25 mouse cellular contexts compared by ENCODE assay signal in genomic region chr7:133044721-133045120, GRCm38 (mm10).
DNase-seq lines count a peak whose midpoint lies in the region; ATAC-seq and TF ChIP-seq lines count a peak whose summit lies in the region.
"Had no signal": no experiment of that assay in that cellular context is flagged by ENCODE, and none has a peak within 500 bp of the region (broad histone marks: within the 10 kb centered on the region; RNA-seq: fewer than 3 reads in every experiment).

No protein-coding gene starts in this region.

- peaks cover 83% of the 10 kb centered on the region for H3K4me1 ChIP-seq in kidney, embryonic 15.5 days
- H3K4me1 ChIP-seq in lung, embryonic 16.5 days (replicated peaks; ENCODE audit: control insufficient read depth, insufficient read depth, low read length) = peaks cover 59% of the 10 kb centered on the region
- H3K4me1 ChIP-seq in lung, adult 2 months (ENCODE audit: control insufficient read depth, insufficient read depth, low read length) = peaks cover 44% of the 10 kb centered on the region
- H3K4me1 ChIP-seq in intestine, embryonic 15.5 days (replicated peaks) = peaks cover 74% of the 10 kb centered on the region
- H3K4me1 ChIP-seq in stomach, postnatal 0 days (replicated peaks; ENCODE audit: control insufficient read depth, insufficient read depth) = peaks cover 19% of the 10 kb centered on the region
- no peaks in the 10 kb centered on the region for H3K4me1 ChIP-seq in midbrain, embryonic 14.5 days (ENCODE audit: control insufficient read depth, insufficient read depth, low read length)

- peaks cover 12% of the 10 kb centered on the region for H3K36me3 ChIP-seq in kidney, embryonic 15.5 days
- H3K36me3 ChIP-seq in lung, embryonic 16.5 days (ENCODE audit: control insufficient read depth, insufficient read depth, low read length) = no peaks in the 10 kb centered on the region
- H3K36me3 ChIP-seq in intestine, embryonic 15.5 days = 0 out of 2 replicates have a peak, but pooled peaks cover 3% of the 10 kb centered on the region
- no peaks in the 10 kb centered on the region; the same call in 1 of the 2 replicates for H3K36me3 ChIP-seq in stomach, postnatal 0 days (ENCODE audit: control insufficient read depth, insufficient read depth, low read length)
- peaks cover 3% of the 10 kb centered on the region; the same call in 1 of the 2 replicates for H3K36me3 ChIP-seq in midbrain, embryonic 14.5 days (ENCODE audit: control insufficient read depth, insufficient read depth, low read length)
- H3K36me3 ChIP-seq: embryonic facial prominence, embryonic 15.5 days; heart, embryonic 15.5 days; midbrain, embryonic 15.5 days had no signal

- no peak for ATAC-seq in kidney, embryonic 15.5 days (replicated peaks; ENCODE audit: low FRiP score)
- no peak for ATAC-seq in lung, embryonic 16.5 days (ENCODE audit: low read depth)
- ATAC-seq in intestine, embryonic 15.5 days = peak; percentile 54
- ATAC-seq in stomach, postnatal 0 days (ENCODE audit: low FRiP score, low TSS enrichment) = no peak
- ATAC-seq in midbrain, embryonic 14.5 days (ENCODE audit: low FRiP score, low TSS enrichment) = no peak
- ATAC-seq: forebrain, embryonic 13.5 days; midbrain, embryonic 15.5 days had no signal

- 27% methylated on average over 4 of the region's 4 CpGs for WGBS in kidney, embryonic 15.5 days
- 35% methylated on average over 4 of the region's 4 CpGs for WGBS in lung, embryonic 16.5 days
- WGBS in lung, adult 2 months = 42% methylated on average over 4 of the region's 4 CpGs
- WGBS in intestine, embryonic 15.5 days = 33% methylated on average over 4 of the region's 4 CpGs
- WGBS in stomach, postnatal 0 days = 48% methylated on average over 4 of the region's 4 CpGs
- 89% methylated on average over 4 of the region's 4 CpGs for whole genome bisulfite sequencing in midbrain, embryonic 14.5 days

- peak overlapping the region; percentile 54 for H3K27ac ChIP-seq in kidney, embryonic 15.5 days
- H3K27ac ChIP-seq in lung, embryonic 16.5 days (ENCODE audit: low read length) = 0 out of 2 replicates have a peak overlapping the region, but pooled peaks have one; percentile 14
- peak overlapping the region; percentile 67 for H3K27ac ChIP-seq in intestine, embryonic 15.5 days
- H3K27ac ChIP-seq in stomach, postnatal 0 days (replicated peaks) = peak overlapping the region; percentile 73; the same call in 1 of the 2 replicates
- H3K27ac ChIP-seq in midbrain, embryonic 14.5 days (replicated peaks; ENCODE audit: low read depth, low read length) = no peak overlapping the region
- H3K27ac ChIP-seq: embryonic facial prominence, embryonic 10.5 days; embryonic facial prominence, embryonic 15.5 days; forebrain, embryonic 13.5 days; heart, embryonic 10.5 days; heart, embryonic 15.5 days; liver, embryonic 14.5 days; midbrain, embryonic 15.5 days had no signal

- no peak overlapping the region for H3K4me2 ChIP-seq in kidney, embryonic 15.5 days
- H3K4me2 ChIP-seq in lung, embryonic 16.5 days (ENCODE audit: low read depth, low read length) = no peak overlapping the region
- H3K4me2 ChIP-seq in intestine, embryonic 15.5 days (replicated peaks) = no peak overlapping the region
- H3K4me2 ChIP-seq in stomach, postnatal 0 days (replicated peaks; ENCODE audit: low read depth) = no peak overlapping the region
- H3K4me2 ChIP-seq in midbrain, embryonic 14.5 days (ENCODE audit: low read length) = no peak overlapping the region
- H3K4me2 ChIP-seq: embryonic facial prominence, embryonic 15.5 days; forebrain, embryonic 13.5 days; heart, embryonic 15.5 days; lung, embryonic 14.5 days; midbrain, embryonic 15.5 days had no signal

- no peaks in the 10 kb centered on the region for H3K27me3 ChIP-seq in kidney, embryonic 15.5 days
- H3K27me3 ChIP-seq in lung, embryonic 16.5 days (ENCODE audit: control insufficient read depth, insufficient read depth, low read depth, low read length) = no peaks in the 10 kb centered on the region
- H3K27me3 ChIP-seq in intestine, embryonic 15.5 days (replicated peaks) = no peaks in the 10 kb centered on the region
- H3K27me3 ChIP-seq in stomach, postnatal 0 days (ENCODE audit: control insufficient read depth, insufficient read depth, low read length) = no peaks in the 10 kb centered on the region
- H3K27me3 ChIP-seq in midbrain, embryonic 14.5 days (ENCODE audit: control insufficient read depth, insufficient read depth, low read length) = no peaks in the 10 kb centered on the region
- H3K27me3 ChIP-seq: embryonic facial prominence, embryonic 15.5 days; forebrain, embryonic 13.5 days; heart, embryonic 15.5 days; midbrain, embryonic 15.5 days had no signal

- peak; percentile 78 for TF ChIP-seq EP300 in stomach, postnatal 0 days (optimal IDR thresholded peaks at IDR 0.05)

- no peak for TF ChIP-seq POLR2A in lung, adult 2 months (IDR thresholded peaks at IDR 0.05; ENCODE audit: borderline replicate concordance, extremely low read depth, low read depth, low read length)

- DNase-seq in kidney, postnatal 14 days = no peak
- no peak for DNase-seq in lung, adult 2 months
- DNase-seq in stomach, postnatal 0 days (ENCODE audit: low spot score) = no peak
- no peak for DNase-seq in midbrain, embryonic 14.5 days
- DNase-seq: adrenal gland, postnatal 25 days; cerebellum, adult 18-20 months; cerebellum, postnatal 10 days; gastrocnemius, postnatal 10 days; kidney, adult 18-20 months; layer of hippocampus, postnatal 36 days; left cerebral cortex, postnatal 4 days; liver; lung, embryonic 14.5 days; right cerebral cortex, adult 18-20 months; thymus, postnatal 4 days had no signal

- H3K9me3 ChIP-seq in kidney, embryonic 15.5 days (replicated peaks) = no peaks in the 10 kb centered on the region
- H3K9me3 ChIP-seq in lung, embryonic 16.5 days (ENCODE audit: control insufficient read depth, low read length) = no peaks in the 10 kb centered on the region
- H3K9me3 ChIP-seq in intestine, embryonic 15.5 days = no peaks in the 10 kb centered on the region
- H3K9me3 ChIP-seq in stomach, postnatal 0 days (ENCODE audit: control insufficient read depth, low read length) = no peaks in the 10 kb centered on the region
- no peaks in the 10 kb centered on the region for H3K9me3 ChIP-seq in midbrain, embryonic 14.5 days (ENCODE audit: control insufficient read depth, low read length)
- H3K9me3 ChIP-seq: embryonic facial prominence, embryonic 10.5 days; embryonic facial prominence, embryonic 15.5 days; forebrain, embryonic 13.5 days; heart, embryonic 10.5 days; heart, embryonic 15.5 days; midbrain, embryonic 15.5 days had no signal

- H3K4me3 ChIP-seq in kidney, embryonic 15.5 days (replicated peaks) = no peak overlapping the region
- H3K4me3 ChIP-seq in lung, embryonic 16.5 days (ENCODE audit: low read length) = no peak overlapping the region
- no peak overlapping the region for H3K4me3 ChIP-seq in lung, adult 2 months (replicated peaks; ENCODE audit: extremely low read depth, low read depth, low read length)
- no peak overlapping the region for H3K4me3 ChIP-seq in intestine, embryonic 15.5 days (replicated peaks)
- H3K4me3 ChIP-seq in stomach, postnatal 0 days (ENCODE audit: low read depth, low read length) = no peak overlapping the region
- H3K4me3 ChIP-seq in midbrain, embryonic 14.5 days (replicated peaks; ENCODE audit: low read depth, low read length) = no peak overlapping the region
- H3K4me3 ChIP-seq: embryonic facial prominence, embryonic 10.5 days; embryonic facial prominence, embryonic 15.5 days; forebrain, embryonic 13.5 days; heart, embryonic 10.5 days; heart, embryonic 15.5 days; midbrain, embryonic 15.5 days had no signal

- H3K9ac ChIP-seq in kidney, embryonic 15.5 days = no peak overlapping the region
- H3K9ac ChIP-seq in lung, embryonic 16.5 days (ENCODE audit: low read length) = no peak overlapping the region
- no peak overlapping the region for H3K9ac ChIP-seq in intestine, embryonic 15.5 days
- no peak overlapping the region for H3K9ac ChIP-seq in stomach, postnatal 0 days (ENCODE audit: low read length)
- H3K9ac ChIP-seq in midbrain, embryonic 14.5 days (replicated peaks; ENCODE audit: low read length) = no peak overlapping the region
- H3K9ac ChIP-seq: embryonic facial prominence, embryonic 15.5 days; forebrain, embryonic 13.5 days; heart, embryonic 15.5 days; liver, embryonic 14.5 days; lung, embryonic 14.5 days; midbrain, embryonic 15.5 days had no signal

- no peak for TF ChIP-seq CTCF in lung, adult 2 months (IDR thresholded peaks at IDR 0.05; ENCODE audit: insufficient read depth, low read length)
- no peak for TF ChIP-seq CTCF in stomach, postnatal 0 days (IDR thresholded peaks at IDR 0.05; ENCODE audit: low read depth)
